Mouse (Mus musculus): ENCODE measurements around the gene Hist1h2ab. TPM values are rescaled to one million over a fixed set of nuclear protein-coding genes. Genes with fewer than 3 reads are reported as not detected.
A peak's percentile ranks its signal among the peaks of the same experiment; 100 is the strongest.
"Not testable (repeated sequence)": the region's sequence is repeated elsewhere in the genome, so short reads cannot be mapped to it uniquely, and the experiment has no call there.

The Hist1h2ab gene
- total RNA-seq, 1 experiment = 2,399 TPM

- H3K9ac ChIP-seq (ENCODE audit: insufficient read depth, low read depth, low read length, poor library complexity, severe bottlenecking) = peak overlapping the region; percentile 87
- 0 out of 2 replicates have a peak, but pooled peaks have one; percentile 47 for TF ChIP-seq CHD2 (IDR thresholded peaks at IDR 0.05; ENCODE audit: low read depth, low read length)
- TF ChIP-seq HCFC1 (IDR thresholded peaks at IDR 0.05; ENCODE audit: borderline replicate concordance, insufficient read depth, low read length) = no peak
- no peaks in the 10 kb centered on the region for H3K36me3 ChIP-seq (ENCODE audit: control insufficient read depth, insufficient read depth, low read length, poor library complexity, severe bottlenecking)
- DNase-seq (ENCODE audit: low read depth, low spot score) = no peak
- peak overlapping the region; percentile 93 for H3K27ac ChIP-seq (ENCODE audit: insufficient read depth, low read depth, low read length, poor library complexity, severe bottlenecking)
- peak overlapping the region; percentile 3 to 70 for H3K4me3 ChIP-seq (ENCODE audit: insufficient read depth in 1 of 2, low read depth in 1 of 2, low read length in 2 of 2, poor library complexity in 1 of 2, severe bottlenecking in 1 of 2)
- peaks cover 1 to 3% of the 10 kb centered on the region in 2 experiments; a peak in 3 of 4 replicates for H3K4me1 ChIP-seq (ENCODE audit: control insufficient read depth in 2 of 2, insufficient read depth in 2 of 2, low read length in 2 of 2, poor library complexity in 1 of 2)
- in situ Hi-C loops (cut with MboI; ENCODE audit: low sequenced_read_pairs in 2 of 2, unreplicated experiment in 2 of 2) = loop anchor here in 1 of 2 experiments (5.0 to 10.0 kb wide), 3 partner anchors 52 to 1710 kb away; partner anchors contain the start of genes Hist1h1d, Hist1h2ah, Hist1h2bk and Hist1h4f
- no peaks in the 10 kb centered on the region for H3K9me3 ChIP-seq (ENCODE audit: control insufficient read depth, insufficient read depth, low read depth, low read length)
Measured at GRCm38 (mm10) chr13:23744421-23745380, 6.2 kb upstream of the Hist1h2ab start.

GRCm38 (mm10) chr13:23745381-23746161 is 5.4 kb upstream of the Hist1h2ab start, which contains the start of gene Hist1h3c:
Hist1h3c (minus strand) TSS chr13:23745602.
- TF ChIP-seq ZC3H11A (IDR thresholded peaks at IDR 0.05; ENCODE audit: borderline replicate concordance, low read depth, low read length) (no peak), MAFK (IDR thresholded peaks at IDR 0.05; ENCODE audit: insufficient read depth, low read depth, low read length) (no peak), HCFC1 (IDR thresholded peaks at IDR 0.05; ENCODE audit: borderline replicate concordance, insufficient read depth, low read length) (no peak), CHD2 (IDR thresholded peaks at IDR 0.05; ENCODE audit: low read depth, low read length) (peak; percentile 72), ZNF384 (IDR thresholded peaks at IDR 0.05; ENCODE audit: low read depth, low read length) (peak; percentile 80)
- Histone ChIP-seq H3K9ac (ENCODE audit: insufficient read depth, low read depth, low read length, poor library complexity, severe bottlenecking) (peak within 1 kb of the TSS; percentile 87), H3K9me3 (ENCODE audit: control insufficient read depth, insufficient read depth, low read depth, low read length) (no peaks in the 10 kb centered on the region), H3K36me3 (ENCODE audit: control insufficient read depth, insufficient read depth, low read length, poor library complexity, severe bottlenecking) (no peaks in the 10 kb centered on the region), H3K4me1 (ENCODE audit: control insufficient read depth in 2 of 2, insufficient read depth in 2 of 2, low read length in 2 of 2, poor library complexity in 1 of 2) (peaks cover 2 to 3% of the 10 kb centered on the region in 2 experiments; a peak in 3 of 4 replicates), H3K27ac (ENCODE audit: insufficient read depth, low read depth, low read length, poor library complexity, severe bottlenecking) (peak within 1 kb of the TSS; percentile 94), H3K4me3 (ENCODE audit: insufficient read depth in 1 of 2, low read depth in 1 of 2, low read length in 2 of 2, poor library complexity in 1 of 2, severe bottlenecking in 1 of 2) (peak within 1 kb of the TSS; percentile 68 to 70)
- in situ Hi-C loops (cut with MboI; ENCODE audit: low sequenced_read_pairs in 2 of 2, unreplicated experiment in 2 of 2) = loop anchor here in 1 of 2 experiments (10.0 kb wide), 2 partner anchors 191 to 1711 kb away; partner anchors contain the start of genes Hist1h1d, Hist1h2ah, Hist1h2bk and Hist1h4f
- DNase-seq (ENCODE audit: low read depth, low spot score) = no peak

- not testable (repeated sequence) for DNase-seq (ENCODE audit: low read depth, low spot score); H3K9me3 ChIP-seq (ENCODE audit: control insufficient read depth, insufficient read depth, low read depth, low read length); H3K4me1 ChIP-seq (ENCODE audit: control insufficient read depth in 2 of 2, insufficient read depth in 2 of 2, low read length in 2 of 2, poor library complexity in 1 of 2); H3K36me3 ChIP-seq (ENCODE audit: control insufficient read depth, insufficient read depth, low read length, poor library complexity, severe bottlenecking)
- Histone ChIP-seq H3K27ac (ENCODE audit: insufficient read depth, low read depth, low read length, poor library complexity, severe bottlenecking) (peak within 1 kb of the TSS; percentile 96), H3K9ac (ENCODE audit: insufficient read depth, low read depth, low read length, poor library complexity, severe bottlenecking) (peak within 1 kb of the TSS; percentile 85), H3K4me3 (ENCODE audit: insufficient read depth in 1 of 2, low read depth in 1 of 2, low read length in 2 of 2, poor library complexity in 1 of 2, severe bottlenecking in 1 of 2) (peak within 1 kb of the TSS; percentile 68)
- in situ Hi-C loops (cut with MboI; ENCODE audit: low sequenced_read_pairs in 2 of 2, unreplicated experiment in 2 of 2) = loop anchor here in 1 of 2 experiments (10.0 kb wide), 2 partner anchors 192 to 1712 kb away; partner anchors contain the start of genes Hist1h1d, Hist1h2ah, Hist1h2bk and Hist1h4f
- peak; percentile 84 for TF ChIP-seq CHD2 (IDR thresholded peaks at IDR 0.05; ENCODE audit: low read depth, low read length)
Measured at GRCm38 (mm10) chr13:23746201-23747080, 4.5 kb upstream of the Hist1h2ab start, which contains the start of gene Hist1h2bb. Hist1h2bb (plus strand) TSS chr13:23746734.
